Mouse (Mus musculus): ENCODE results near the gene Socs4. TPM values are rescaled to one million over a fixed set of nuclear protein-coding genes. Genes with fewer than 3 reads are reported as not detected.

Socs4 gene
- polyA plus RNA-seq, 1 experiment from 2014 or later, result 1.8 TPM

- Histone ChIP-seq H3K27me3 (ENCODE audit: control insufficient read depth, insufficient read depth, low read depth, low read length) (no peaks in the 10 kb centered on the region), H3K36me3 (ENCODE audit: control insufficient read depth, insufficient read depth) (peaks cover 22% of the 10 kb centered on the region), H3K9ac (ENCODE audit: low read depth, low read length) (peak overlapping the region; percentile 89), H3K9me3 (replicated peaks; ENCODE audit: control insufficient read depth, low read length) (no peaks in the 10 kb centered on the region), H3K4me2 (ENCODE audit: low read depth, low read length) (peak overlapping the region; percentile 83), H3K4me1 (ENCODE audit: control insufficient read depth, low read depth, low read length) (peaks cover 11% of the 10 kb centered on the region), H3K27ac (ENCODE audit: low read length) (peak overlapping the region; percentile 96), H3K4me3 (ENCODE audit: low read depth, low read length) (peak overlapping the region; percentile 98)
- 0% methylated on average over 22 of the region's 22 CpGs for WGBS (ENCODE audit: insufficient replicate concordance)
- no peak for ATAC-seq (ENCODE audit: low read depth)
These were observed 611 bp upstream of the Socs4 start for GRCm38 (mm10) chr14:47276036-47276603.

- Histone ChIP-seq H3K4me2 (ENCODE audit: low read depth, low read length) (no peak overlapping the region), H3K36me3 (ENCODE audit: control insufficient read depth, insufficient read depth) (peaks cover 3% of the 10 kb centered on the region; the same call in 1 of the 2 replicates), H3K27me3 (ENCODE audit: control insufficient read depth, insufficient read depth, low read depth, low read length) (no peaks in the 10 kb centered on the region), H3K4me3 (ENCODE audit: low read depth, low read length) (no peak overlapping the region), H3K9me3 (replicated peaks; ENCODE audit: control insufficient read depth, low read length) (no peaks in the 10 kb centered on the region), H3K9ac (ENCODE audit: low read depth, low read length) (no peak overlapping the region), H3K27ac (ENCODE audit: low read length) (no peak overlapping the region), H3K4me1 (ENCODE audit: control insufficient read depth, low read depth, low read length) (peaks cover 11% of the 10 kb centered on the region)
- WGBS (ENCODE audit: insufficient replicate concordance), result 71% methylated on average over 2 of the region's 2 CpGs
- no peak for ATAC-seq (ENCODE audit: low read depth)
These were observed 2.3 kb downstream of the Socs4 start for GRCm38 (mm10) chr14:47279058-47279457.

GRCm38 (mm10) chr14:47281535-47281934, 4.8 kb downstream of the Socs4 start:
- Histone ChIP-seq H3K27ac (ENCODE audit: low read length) (no peak overlapping the region), H3K27me3 (ENCODE audit: control insufficient read depth, insufficient read depth, low read depth, low read length) (no peaks in the 10 kb centered on the region), H3K9ac (ENCODE audit: low read depth, low read length) (no peak overlapping the region), H3K9me3 (replicated peaks; ENCODE audit: control insufficient read depth, low read length) (no peaks in the 10 kb centered on the region), H3K4me3 (ENCODE audit: low read depth, low read length) (no peak overlapping the region), H3K4me1 (ENCODE audit: control insufficient read depth, low read depth, low read length) (peaks cover 7% of the 10 kb centered on the region), H3K4me2 (ENCODE audit: low read depth, low read length) (no peak overlapping the region), H3K36me3 (ENCODE audit: control insufficient read depth, insufficient read depth) (no peaks in the 10 kb centered on the region; the same call in 1 of the 2 replicates)
- no peak for ATAC-seq (ENCODE audit: low read depth)
- 79% methylated on average over 4 of the region's 4 CpGs for WGBS (ENCODE audit: insufficient replicate concordance)

DNA sequence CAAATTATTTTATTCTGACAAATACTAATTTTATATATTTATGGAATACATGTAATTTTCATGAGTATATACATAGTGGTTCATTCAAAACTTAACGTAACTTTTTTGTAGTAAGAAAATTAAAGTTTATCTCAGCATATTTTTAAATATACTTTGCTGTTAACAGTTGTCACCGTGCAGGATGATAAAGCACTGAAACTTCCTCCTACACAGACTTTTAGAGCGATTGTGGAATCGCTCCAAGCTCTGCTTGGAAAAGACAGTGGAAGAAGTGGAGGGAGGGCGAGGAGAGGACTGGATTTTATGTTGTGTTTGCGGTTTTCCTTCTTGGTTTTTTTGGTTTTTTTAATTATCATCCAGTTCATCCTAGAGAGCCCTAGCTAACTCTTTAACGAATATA, 6.8 kb downstream of the Socs4 start:
- H3K4me1 ChIP-seq (ENCODE audit: control insufficient read depth, low read depth, low read length), result peaks cover 7% of the 10 kb centered on the region
- H3K9ac ChIP-seq (ENCODE audit: low read depth, low read length), result no peak overlapping the region
- H3K27ac ChIP-seq (ENCODE audit: low read length), result no peak overlapping the region
- H3K9me3 ChIP-seq (replicated peaks; ENCODE audit: control insufficient read depth, low read length), result no peaks in the 10 kb centered on the region
- ATAC-seq (ENCODE audit: low read depth), result no peak
- no peak overlapping the region for H3K4me2 ChIP-seq (ENCODE audit: low read depth, low read length)
- no peaks in the 10 kb centered on the region for H3K27me3 ChIP-seq (ENCODE audit: control insufficient read depth, insufficient read depth, low read depth, low read length)
- no peak overlapping the region for H3K4me3 ChIP-seq (ENCODE audit: low read depth, low read length)
- H3K36me3 ChIP-seq (ENCODE audit: control insufficient read depth, insufficient read depth), result no peaks in the 10 kb centered on the region; the same call in 1 of the 2 replicates
- 53% methylated on average over 7 of the region's 7 CpGs for WGBS (ENCODE audit: insufficient replicate concordance)

DNA sequence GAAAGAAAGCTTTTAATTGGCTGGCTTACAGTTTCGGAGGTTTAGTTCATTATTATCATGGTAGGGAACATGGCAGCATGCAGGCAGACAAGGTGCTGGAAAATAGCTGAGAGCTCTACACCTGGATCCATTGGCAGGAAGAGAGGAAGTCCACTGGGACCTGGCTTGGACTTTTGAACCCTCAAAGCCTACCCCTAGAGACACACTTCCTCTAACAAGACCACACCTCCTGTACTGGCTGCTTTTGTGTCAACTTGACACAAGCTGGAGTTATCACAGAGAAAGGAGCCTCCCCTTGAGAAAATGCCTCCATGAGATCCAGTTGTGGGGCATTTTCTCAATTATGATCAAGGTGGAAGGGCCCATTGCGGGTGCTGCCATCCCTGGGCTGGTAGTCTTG, 8.5 kb downstream of the Socs4 start:
- WGBS (ENCODE audit: insufficient replicate concordance), result 89% methylated on average over 2 of the region's 2 CpGs
- H3K4me2 ChIP-seq (ENCODE audit: low read depth, low read length), result no peak overlapping the region
- no peak for ATAC-seq (ENCODE audit: low read depth)
- no peaks in the 10 kb centered on the region for H3K27me3 ChIP-seq (ENCODE audit: control insufficient read depth, insufficient read depth, low read depth, low read length)
- H3K9me3 ChIP-seq (replicated peaks; ENCODE audit: control insufficient read depth, low read length), result no peaks in the 10 kb centered on the region
- peaks cover 7% of the 10 kb centered on the region for H3K4me1 ChIP-seq (ENCODE audit: control insufficient read depth, low read depth, low read length)
- H3K36me3 ChIP-seq (ENCODE audit: control insufficient read depth, insufficient read depth), result peaks cover 10% of the 10 kb centered on the region
- peak overlapping the region; percentile 42 for H3K27ac ChIP-seq (ENCODE audit: low read length)
- no peak overlapping the region for H3K9ac ChIP-seq (ENCODE audit: low read depth, low read length)
- no peak overlapping the region for H3K4me3 ChIP-seq (ENCODE audit: low read depth, low read length)

- WGBS (ENCODE audit: insufficient replicate concordance), result 55% methylated on average over 1 of the region's 1 CpGs
- H3K4me1 ChIP-seq (ENCODE audit: control insufficient read depth, low read depth, low read length), result peaks cover 7% of the 10 kb centered on the region
- no peak overlapping the region for H3K9ac ChIP-seq (ENCODE audit: low read depth, low read length)
- H3K36me3 ChIP-seq (ENCODE audit: control insufficient read depth, insufficient read depth), result peaks cover 15% of the 10 kb centered on the region
- no peak overlapping the region for H3K4me2 ChIP-seq (ENCODE audit: low read depth, low read length)
- H3K27ac ChIP-seq (ENCODE audit: low read length), result no peak overlapping the region
- H3K9me3 ChIP-seq (replicated peaks; ENCODE audit: control insufficient read depth, low read length), result no peaks in the 10 kb centered on the region
- no peaks in the 10 kb centered on the region for H3K27me3 ChIP-seq (ENCODE audit: control insufficient read depth, insufficient read depth, low read depth, low read length)
- no peak overlapping the region for H3K4me3 ChIP-seq (ENCODE audit: low read depth, low read length)
- ATAC-seq (ENCODE audit: low read depth), result no peak; the same call in 1 of the 2 replicates
These were observed 9.5 kb downstream of the Socs4 start for GRCm38 (mm10) chr14:47286215-47286614.

DNA sequence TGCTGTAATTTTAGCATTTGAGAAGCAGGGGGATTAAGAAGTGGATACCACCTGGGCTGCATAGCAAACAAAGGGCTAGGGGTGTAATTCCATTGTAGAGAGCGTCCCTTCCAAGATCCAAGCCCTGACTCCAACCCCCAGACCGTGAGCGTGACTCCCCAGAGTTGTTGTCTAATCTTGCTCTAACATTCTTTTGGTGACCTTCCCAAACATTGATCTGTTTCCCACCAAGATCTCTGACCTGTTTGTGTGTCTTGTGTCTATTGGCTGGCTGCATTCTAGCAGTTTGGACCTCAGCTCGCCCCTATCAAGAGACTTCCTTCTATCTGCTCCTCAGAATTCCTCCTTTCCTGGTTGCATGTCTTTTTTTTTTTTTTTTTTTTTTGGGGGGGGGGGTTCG, 10.3 kb downstream of the Socs4 start:
- Histone ChIP-seq H3K9me3 (replicated peaks; ENCODE audit: control insufficient read depth, low read length) (no peaks in the 10 kb centered on the region), H3K9ac (ENCODE audit: low read depth, low read length) (no peak overlapping the region), H3K27me3 (ENCODE audit: control insufficient read depth, insufficient read depth, low read depth, low read length) (no peaks in the 10 kb centered on the region), H3K36me3 (ENCODE audit: control insufficient read depth, insufficient read depth) (peaks cover 15% of the 10 kb centered on the region), H3K27ac (ENCODE audit: low read length) (no peak overlapping the region), H3K4me1 (ENCODE audit: control insufficient read depth, low read depth, low read length) (peaks cover 7% of the 10 kb centered on the region), H3K4me2 (ENCODE audit: low read depth, low read length) (no peak overlapping the region), H3K4me3 (ENCODE audit: low read depth, low read length) (no peak overlapping the region)
- WGBS (ENCODE audit: insufficient replicate concordance), result 73% methylated on average over 5 of the region's 5 CpGs
- ATAC-seq (ENCODE audit: low read depth), result no peak

DNA sequence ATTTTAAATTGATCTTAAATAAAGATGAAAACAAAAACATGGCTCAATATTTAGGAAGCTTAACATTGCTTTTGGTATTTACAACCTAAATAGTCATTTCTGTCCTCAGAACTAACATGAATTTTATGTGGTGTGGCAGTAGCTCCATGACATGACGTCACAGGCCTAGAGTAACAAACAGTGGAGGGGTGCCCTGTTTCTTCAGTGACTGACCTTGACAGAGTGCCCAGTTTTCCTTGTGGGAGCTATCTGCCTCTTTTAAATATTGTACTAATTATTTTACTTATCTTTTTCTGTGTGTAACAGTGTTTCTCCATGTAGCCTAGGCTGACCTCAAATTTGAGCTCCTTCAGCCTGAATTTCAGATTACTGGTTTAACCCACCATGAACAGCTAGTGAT, 15.0 kb downstream of the Socs4 start:
- no peak overlapping the region for H3K4me2 ChIP-seq (ENCODE audit: low read depth, low read length)
- H3K9me3 ChIP-seq (replicated peaks; ENCODE audit: control insufficient read depth, low read length), result no peaks in the 10 kb centered on the region
- no peak overlapping the region for H3K27ac ChIP-seq (ENCODE audit: low read length)
- WGBS (ENCODE audit: insufficient replicate concordance), result 70% methylated on average over 1 of the region's 1 CpGs
- ATAC-seq (ENCODE audit: low read depth), result no peak
- H3K4me1 ChIP-seq (ENCODE audit: control insufficient read depth, low read depth, low read length), result peaks cover 11% of the 10 kb centered on the region
- H3K4me3 ChIP-seq (ENCODE audit: low read depth, low read length), result no peak overlapping the region
- H3K36me3 ChIP-seq (ENCODE audit: control insufficient read depth, insufficient read depth), result peaks cover 15% of the 10 kb centered on the region
- no peaks in the 10 kb centered on the region for H3K27me3 ChIP-seq (ENCODE audit: control insufficient read depth, insufficient read depth, low read depth, low read length)
- no peak overlapping the region for H3K9ac ChIP-seq (ENCODE audit: low read depth, low read length)

GRCm38 (mm10) chr14:47294136-47294535, 17.4 kb downstream of the Socs4 start:
- Histone ChIP-seq H3K4me2 (ENCODE audit: low read depth, low read length) (no peak overlapping the region), H3K9ac (ENCODE audit: low read depth, low read length) (no peak overlapping the region), H3K4me3 (ENCODE audit: low read depth, low read length) (no peak overlapping the region), H3K27ac (ENCODE audit: low read length) (peak overlapping the region; percentile 70), H3K9me3 (replicated peaks; ENCODE audit: control insufficient read depth, low read length) (no peaks in the 10 kb centered on the region), H3K27me3 (ENCODE audit: control insufficient read depth, insufficient read depth, low read depth, low read length) (no peaks in the 10 kb centered on the region), H3K36me3 (ENCODE audit: control insufficient read depth, insufficient read depth) (peaks cover 13% of the 10 kb centered on the region), H3K4me1 (ENCODE audit: control insufficient read depth, low read depth, low read length) (peaks cover 22% of the 10 kb centered on the region)
- WGBS (ENCODE audit: insufficient replicate concordance), result 55% methylated on average over 4 of the region's 4 CpGs
- no peak for ATAC-seq (ENCODE audit: low read depth)

Measured in liver, embryonic 16.5 days (tissue).